Mouse (Mus musculus) heart, postnatal 4 days (tissue): ENCODE data around the gene Zfand6. TPM values are rescaled to one million over a fixed set of nuclear protein-coding genes. Genes with fewer than 3 reads are reported as not detected.

Experiments
- DNase-seq: peaks from one replicate; pipeline ENCODE4 v3.0.0; 2021
- total RNA-seq, 2 experiments: library from RNA; stranded (reverse); gene quantifications; 2 replicates each; pipeline ENCODE4 v1.2.3; 2021

Zfand6 gene
- total RNA-seq = 10 to 100 TPM; 95.1 to 96.2 TPM

- DNase-seq = peak; percentile 99
Measured at GRCm38 (mm10) chr7:84689251-84690100, at the start of gene Zfand6. Zfand6 (minus strand) TSS chr7:84689959.

GRCm38 (mm10) chr7:84736803-84737202 lies 47.0 kb upstream of the Zfand6 start:
- DNase-seq = no peak

- DNase-seq = no peak
Measured at GRCm38 (mm10) chr7:84733038-84733437, 43.3 kb upstream of the Zfand6 start.

GRCm38 (mm10) chr7:84732052-84732451 lies 42.3 kb upstream of the Zfand6 start:
- DNase-seq = no peak

GRCm38 (mm10) chr7:84731076-84731475 lies 41.3 kb upstream of the Zfand6 start:
- no peak for DNase-seq

- no peak for DNase-seq
Measured at GRCm38 (mm10) chr7:84722804-84723459, 33.2 kb upstream of the Zfand6 start.

GRCm38 (mm10) chr7:84710287-84710958 lies 20.7 kb upstream of the Zfand6 start:
- no peak for DNase-seq

- DNase-seq = no peak
Measured at GRCm38 (mm10) chr7:84706877-84707276, 17.1 kb upstream of the Zfand6 start.

- DNase-seq = no peak
Measured at GRCm38 (mm10) chr7:84690101-84690509, 346 bp upstream of the Zfand6 start.

GRCm38 (mm10) chr7:84687653-84688580 lies 1.8 kb downstream of the Zfand6 start:
- no peak for DNase-seq

- DNase-seq = no peak
Measured at GRCm38 (mm10) chr7:84686380-84686779, 3.4 kb downstream of the Zfand6 start.

GRCm38 (mm10) chr7:84684675-84685074 lies 5.1 kb downstream of the Zfand6 start:
- no peak for DNase-seq

- DNase-seq = no peak
Measured at GRCm38 (mm10) chr7:84681558-84681957, 8.2 kb downstream of the Zfand6 start.

GRCm38 (mm10) chr7:84680931-84681330 lies 8.8 kb downstream of the Zfand6 start:
- no peak for DNase-seq

- no peak for DNase-seq
Measured at GRCm38 (mm10) chr7:84680092-84680491, 9.7 kb downstream of the Zfand6 start.

- DNase-seq = peak; percentile 70
Measured at GRCm38 (mm10) chr7:84679264-84679663, 10.5 kb downstream of the Zfand6 start.

- no peak for DNase-seq
Measured at GRCm38 (mm10) chr7:84673103-84673502, 16.7 kb downstream of the Zfand6 start.

- no peak for DNase-seq
Measured at GRCm38 (mm10) chr7:84669554-84670152, 20.1 kb downstream of the Zfand6 start.

- no peak for DNase-seq
Measured at GRCm38 (mm10) chr7:84667946-84668345, 21.8 kb downstream of the Zfand6 start.

GRCm38 (mm10) chr7:84652740-84653139 lies 37.0 kb downstream of the Zfand6 start:
- no peak for DNase-seq

- DNase-seq = no peak
Measured at GRCm38 (mm10) chr7:84651987-84652321, 37.8 kb downstream of the Zfand6 start.
